Mouse (Mus musculus) liver, embryonic 16.5 days (tissue): ENCODE measurements around the gene Snx29. TPM values are rescaled to one million over a fixed set of nuclear protein-coding genes. Genes with fewer than 3 reads are reported as not detected.

Source experiments
- ATAC-seq: fragments of 200-750 bp; cut with Nextera tagmentation; 2 replicates; pipeline ENCODE4 v1.8.0; 2017; ENCODE audit warnings: low read depth, mild to moderate bottlenecking, moderate number of reproducible peaks, moderate library complexity
- H3K27ac ChIP-seq: fragments of 300-500 bp; sonication (generic); 2 replicates; pipeline ENCODE4 v1.5.1; 2014; ENCODE audit warnings: mild to moderate bottlenecking, low read length
- H3K27me3 ChIP-seq: fragments of 300-500 bp; sonication (generic); 2 replicates; pipeline ENCODE4 v1.6.1; 2014; ENCODE audit warnings: low read depth, low read length, mixed read lengths; ENCODE audit not compliant: control insufficient read depth, insufficient read depth
- H3K36me3 ChIP-seq: fragments of 300-500 bp; sonication (generic); 2 replicates; pipeline ENCODE4 v1.6.1; 2014; ENCODE audit warnings: mild to moderate bottlenecking; ENCODE audit not compliant: control insufficient read depth, insufficient read depth
- H3K4me1 ChIP-seq: fragments of 300-500 bp; sonication (generic); 2 replicates; pipeline ENCODE4 v1.6.1; 2014; ENCODE audit warnings: low read depth, low read length, mixed read lengths; ENCODE audit not compliant: control insufficient read depth
- H3K4me2 ChIP-seq: fragments of 300-500 bp; sonication (generic); 2 replicates; pipeline ENCODE4 v1.6.1; 2014; ENCODE audit warnings: low read depth, low read length, mixed read lengths
- H3K4me3 ChIP-seq: fragments of 300-500 bp; sonication (generic); 2 replicates; pipeline ENCODE4 v1.5.1; 2014; ENCODE audit warnings: low read depth, mild to moderate bottlenecking, low read length
- H3K9ac ChIP-seq: fragments of 300-500 bp; sonication (generic); 2 replicates; pipeline ENCODE4 v1.6.1; 2014; ENCODE audit warnings: low read depth, low read length
- H3K9me3 ChIP-seq: fragments of 300-500 bp; sonication (generic); replicated peaks from 2 replicates; pipeline ENCODE4 v1.6.1; 2016; ENCODE audit warnings: low read length; ENCODE audit not compliant: control insufficient read depth
- WGBS: fragments of 180-500 bp; shearing (Covaris S2); extraction: QIAGEN DNeasy Blood & Tissue Kit; methylation state at CpG from one replicate; pipeline ENCODE4 v1.1.7; 2014; ENCODE audit not compliant: insufficient replicate concordance; 5-methylcytosine and 5-hydroxymethylcytosine counted together
- polyA plus RNA-seq: library from polyadenylated mRNA; unstranded; fragments of >200 nt; fragmentation: Nextera tagmentation; extraction: Ambion mirVana; gene quantifications from 2 replicates; pipeline ENCODE4 v1.2.1, GENCODE M21; 2015

Snx29 gene
- polyA plus RNA-seq, 1 experiment from 2014 or later: 4.6 TPM

DNA sequence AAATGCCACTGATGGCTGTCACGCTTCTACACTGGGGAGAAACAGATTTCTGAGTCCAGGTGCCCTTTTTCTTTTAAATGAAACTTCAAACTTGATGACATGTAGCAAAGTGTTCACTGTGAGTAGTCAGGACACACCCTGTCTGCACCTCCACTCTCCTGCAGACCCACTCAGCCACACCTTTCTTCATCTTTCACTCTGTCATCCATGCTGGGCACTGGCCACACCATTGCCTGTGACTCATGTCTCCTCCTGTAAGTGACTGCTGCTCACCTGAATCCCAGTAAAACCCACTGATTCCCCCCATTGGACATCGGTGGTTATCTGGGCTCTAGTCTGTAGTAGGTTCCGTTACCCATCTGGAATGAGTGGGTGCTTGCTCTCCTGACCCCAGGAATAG lies 467.8 kb downstream of the Snx29 start:
- no peak overlapping the region for H3K4me2 ChIP-seq
- no peaks in the 10 kb centered on the region for H3K9me3 ChIP-seq
- H3K27me3 ChIP-seq: no peaks in the 10 kb centered on the region
- H3K36me3 ChIP-seq: no peaks in the 10 kb centered on the region
- 72% methylated on average over 3 of the region's 3 CpGs for WGBS
- H3K4me1 ChIP-seq: no peaks in the 10 kb centered on the region
- no peak overlapping the region for H3K9ac ChIP-seq
- no peak overlapping the region for H3K27ac ChIP-seq
- no peak overlapping the region for H3K4me3 ChIP-seq
- no peak for ATAC-seq

DNA sequence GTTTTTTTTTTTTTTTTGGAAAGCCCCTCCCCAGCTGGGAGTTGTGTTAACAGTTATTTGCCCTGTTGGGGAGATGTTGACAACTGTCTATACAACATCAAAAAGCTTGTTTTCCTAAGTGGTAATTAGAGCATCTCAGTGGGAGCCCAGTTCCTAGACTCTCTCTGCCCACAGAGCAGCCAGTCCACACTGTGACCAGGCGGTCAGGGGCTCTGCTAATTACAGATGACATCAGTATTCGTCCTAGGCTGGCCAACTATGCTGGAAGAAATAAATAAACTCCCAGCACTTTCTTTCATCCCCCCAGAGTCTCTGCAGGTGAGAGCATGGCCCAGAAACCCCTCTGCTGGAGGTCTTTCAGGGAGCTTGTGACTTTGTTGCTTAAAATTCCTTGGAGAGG lies 470.7 kb downstream of the Snx29 start:
- Histone ChIP-seq H3K27me3 (no peaks in the 10 kb centered on the region), H3K36me3 (no peaks in the 10 kb centered on the region), H3K9me3 (no peaks in the 10 kb centered on the region), H3K27ac (no peak overlapping the region), H3K9ac (no peak overlapping the region), H3K4me3 (no peak overlapping the region), H3K4me2 (no peak overlapping the region), H3K4me1 (no peaks in the 10 kb centered on the region; the same call in 1 of the 2 replicates)
- ATAC-seq: no peak
- WGBS: 42% methylated on average over 2 of the region's 2 CpGs

DNA sequence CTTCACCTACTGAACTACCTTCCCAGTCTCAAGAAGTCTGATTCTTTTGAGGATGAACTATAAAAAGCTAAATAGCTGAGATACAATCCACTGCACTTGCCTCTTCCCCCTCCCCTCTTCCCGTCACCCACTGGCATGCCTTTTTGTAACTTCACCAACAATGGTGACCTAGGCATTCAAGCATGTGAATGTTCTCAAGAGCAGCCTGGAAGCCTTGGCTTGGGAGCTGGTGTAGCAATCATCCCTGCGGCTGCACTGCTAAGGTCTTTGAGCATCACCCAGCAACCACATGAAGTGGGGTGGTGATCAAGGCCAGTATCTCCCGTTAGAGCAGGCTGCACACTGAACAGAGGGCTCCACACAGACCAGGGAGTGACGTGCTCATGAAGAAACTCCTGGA lies 471.9 kb downstream of the Snx29 start:
- Histone ChIP-seq H3K9me3 (no peaks in the 10 kb centered on the region), H3K4me1 (no peaks in the 10 kb centered on the region; the same call in 1 of the 2 replicates), H3K36me3 (no peaks in the 10 kb centered on the region), H3K27ac (no peak overlapping the region), H3K9ac (no peak overlapping the region), H3K4me3 (no peak overlapping the region), H3K4me2 (no peak overlapping the region), H3K27me3 (no peaks in the 10 kb centered on the region)
- no peak for ATAC-seq
- 67% methylated on average over 4 of the region's 4 CpGs for WGBS

DNA sequence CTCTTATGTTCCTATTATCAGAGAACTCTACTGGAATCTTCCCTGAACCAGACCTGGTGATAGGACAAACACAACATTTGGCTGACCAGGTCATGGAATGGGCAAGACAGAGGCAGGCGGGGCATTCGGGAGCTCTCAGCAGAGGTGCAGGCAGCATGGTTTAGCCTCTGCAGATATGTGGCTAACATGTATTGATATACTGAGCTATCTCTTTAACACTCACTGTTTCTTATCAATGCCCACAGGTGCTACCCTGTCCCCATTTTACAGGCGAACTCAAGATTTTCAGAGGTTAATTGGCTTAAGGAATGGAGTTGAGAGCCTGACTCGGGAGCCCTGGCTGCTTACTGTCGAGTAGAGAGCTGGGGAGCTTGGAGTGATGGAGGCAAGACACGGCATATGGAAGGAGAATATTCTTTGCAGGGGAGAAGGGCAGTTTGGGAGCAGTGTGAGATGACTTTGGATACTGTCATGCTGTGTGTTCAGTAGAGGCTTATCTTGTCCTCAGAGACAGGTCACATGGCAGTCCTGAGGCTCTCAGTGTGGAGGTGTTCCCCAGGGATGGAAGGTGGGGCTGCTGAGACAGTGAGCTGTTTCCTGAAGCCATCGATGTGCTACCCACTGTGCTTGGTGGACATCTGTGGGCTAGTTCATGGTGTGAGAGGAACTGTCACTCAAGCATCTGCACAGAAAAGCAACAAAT lies 473.2 kb downstream of the Snx29 start:
- Histone ChIP-seq H3K27me3 (no peaks in the 10 kb centered on the region), H3K4me2 (no peak overlapping the region), H3K4me3 (no peak overlapping the region), H3K27ac (no peak overlapping the region), H3K9ac (no peak overlapping the region), H3K9me3 (no peaks in the 10 kb centered on the region), H3K4me1 (no peaks in the 10 kb centered on the region; the same call in 1 of the 2 replicates), H3K36me3 (no peaks in the 10 kb centered on the region)
- WGBS: 33% methylated on average over 7 of the region's 7 CpGs
- 0 out of 2 replicates have a peak, but pooled peaks have one; percentile 30 for ATAC-seq

DNA sequence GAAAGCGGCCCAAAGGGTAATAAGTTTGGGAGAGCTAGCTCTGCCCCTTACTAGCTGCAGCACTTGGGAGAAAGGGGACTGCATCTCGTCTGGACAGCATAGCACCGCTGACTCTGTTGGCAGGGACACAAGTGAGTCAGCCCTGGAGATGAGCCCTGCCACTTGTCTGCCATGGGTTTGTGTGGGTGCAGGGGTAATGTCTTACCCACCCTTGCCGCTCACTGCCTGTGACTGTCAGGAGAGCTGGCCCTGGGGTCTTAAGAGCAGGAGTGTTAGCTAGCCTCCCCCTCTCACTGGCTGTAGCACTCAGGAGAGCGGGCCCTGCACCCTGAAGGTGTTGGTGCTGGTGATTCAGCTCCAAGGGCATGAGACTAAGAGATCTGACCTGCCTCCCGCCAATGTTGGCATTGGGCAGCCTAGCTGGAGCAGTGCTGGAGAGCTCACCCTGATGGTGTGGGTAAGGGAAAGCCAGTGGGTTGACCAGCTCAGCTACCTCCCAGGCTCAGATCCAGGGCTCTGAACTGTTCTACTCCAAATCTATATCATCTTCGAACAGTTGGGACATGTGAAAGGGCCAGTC lies 479.3 kb downstream of the Snx29 start:
- Histone ChIP-seq H3K9me3 (no peaks in the 10 kb centered on the region), H3K4me1 (no peaks in the 10 kb centered on the region), H3K36me3 (no peaks in the 10 kb centered on the region), H3K27me3 (no peaks in the 10 kb centered on the region), H3K4me2 (no peak overlapping the region), H3K27ac (no peak overlapping the region), H3K9ac (no peak overlapping the region), H3K4me3 (no peak overlapping the region)
- no peak for ATAC-seq
- 73% methylated on average over 7 of the region's 7 CpGs for WGBS

Other genes with a start within 250 kb of the Snx29 start
- 13.8 and 13.9 TPM in 2 replicates for gene Txndc11, start 188.3 kb upstream of the Snx29 start, polyA plus RNA-seq
- 37.8 and 39.1 TPM in 2 replicates for gene Zc3h7a, start 146.5 kb upstream of the Snx29 start, polyA plus RNA-seq
- 66.9 and 74.3 TPM in 2 replicates for gene Rsl1d1, start 119.6 kb upstream of the Snx29 start, polyA plus RNA-seq
- gene Gspt1, start 68.6 kb upstream of the Snx29 start, polyA plus RNA-seq: 29.8 and 30.6 TPM in 2 replicates
- not detected in 2 replicates for gene Tnfrsf17, start 9.1 kb upstream of the Snx29 start, polyA plus RNA-seq